Mouse (Mus musculus): ENCODE measurements at regions not wholly inside any gene's neighbourhood (a gene's known extent, or its start where the extent isn't known, plus 50 kb on each side); places are given as distances from the start of the nearest gene placed in this dataset.

DNA sequence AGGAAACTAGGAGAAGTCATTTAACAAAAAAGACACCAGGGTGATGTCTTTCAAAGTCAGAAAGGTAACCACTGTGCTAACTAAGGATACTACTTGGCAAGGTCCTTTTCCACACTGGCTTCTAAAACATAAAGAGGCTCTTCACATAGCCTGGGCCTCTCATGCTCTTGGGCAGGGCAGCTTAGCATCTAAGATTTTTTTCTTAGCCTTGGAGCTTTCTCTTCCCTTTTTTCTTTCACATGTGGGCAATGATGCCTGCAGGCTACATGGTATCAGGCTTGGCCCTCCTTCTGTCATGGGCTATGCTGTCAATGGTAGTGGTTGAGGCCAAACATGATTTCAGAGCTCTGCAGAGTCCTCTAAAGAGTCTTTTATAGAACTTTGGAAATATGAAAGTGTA is 60.6 kb downstream of the Serpinb6d start:
- no peak for DNase-seq

DNA sequence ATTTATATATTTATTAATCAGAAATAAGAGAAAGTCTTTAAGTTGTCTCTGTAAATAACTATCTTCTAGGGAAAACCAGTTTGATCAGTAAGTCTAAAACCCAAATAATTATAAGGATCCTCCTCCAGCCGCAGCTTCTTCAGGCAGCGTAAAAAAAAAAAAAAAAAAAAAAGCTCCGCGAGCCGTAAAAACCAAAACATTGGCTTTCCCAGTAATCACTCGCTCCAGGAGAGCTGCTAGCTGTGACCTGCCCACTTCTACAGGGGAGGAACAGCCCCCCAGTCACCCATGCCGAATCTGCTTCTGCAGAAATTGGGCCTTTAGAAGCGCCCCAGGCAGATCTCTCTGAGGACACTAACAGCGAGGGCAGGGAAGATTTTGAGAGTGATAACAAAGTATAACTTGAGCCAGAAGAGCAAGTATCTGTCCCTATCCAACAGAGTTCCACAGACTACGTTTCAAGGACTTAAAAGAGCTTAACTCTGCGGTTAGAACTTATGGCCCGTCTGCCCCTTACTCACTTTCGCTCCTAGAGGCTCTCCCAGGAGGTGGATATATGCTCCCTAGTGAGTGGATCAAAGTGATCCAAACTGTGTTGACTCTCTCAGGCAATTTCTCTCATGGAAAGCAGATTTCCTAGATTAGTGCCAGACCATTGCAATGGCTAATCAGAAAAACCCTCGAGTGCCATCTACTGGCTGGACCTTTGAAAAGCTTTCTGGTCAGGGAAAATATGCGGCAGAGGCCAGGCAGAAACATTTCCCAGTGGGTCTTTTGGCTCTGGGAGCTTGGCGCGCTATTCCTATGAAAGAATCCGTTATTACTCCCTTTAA is 80.7 kb downstream of the Serpinb6e start:
- peak; percentile 29 to 57 for DNase-seq

DNA sequence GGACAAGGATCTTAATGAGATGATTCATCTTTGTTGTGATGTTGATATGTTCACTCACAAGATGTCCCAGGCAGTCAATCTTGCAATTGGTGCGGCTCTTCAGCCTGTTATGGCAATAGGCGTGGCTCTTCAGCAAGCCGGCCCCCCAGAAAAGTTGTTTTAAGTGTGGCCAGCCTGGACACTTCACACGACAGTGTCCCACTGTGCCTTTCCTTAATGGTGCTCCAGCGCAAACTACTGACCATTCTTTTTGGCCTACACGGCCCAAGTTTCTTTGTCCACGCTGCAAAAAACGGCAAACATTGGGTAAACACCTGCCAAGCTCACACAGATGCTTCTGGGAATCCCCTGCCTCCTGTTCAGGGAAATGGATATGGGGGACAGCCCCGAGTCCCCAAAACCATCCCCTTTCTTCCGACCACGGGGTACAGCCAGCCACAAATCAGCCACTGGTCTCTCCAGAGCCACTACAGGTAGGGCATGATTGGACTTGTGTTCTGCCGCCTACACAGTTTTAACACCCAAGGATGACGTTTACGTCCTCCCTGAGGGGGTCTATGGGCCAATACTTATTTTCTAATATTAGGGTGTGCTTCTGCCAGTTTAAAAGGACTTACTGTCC is 79.8 kb downstream of the Serpinb6e start:
- DNase-seq, result no peak

Measured in layer of hippocampus, postnatal 36 days (tissue).